Mouse (Mus musculus): ENCODE measurements around the gene Hrc. TPM values are rescaled to one million over a fixed set of nuclear protein-coding genes. Genes with fewer than 3 reads are reported as not detected.

The Hrc gene
- polyA plus RNA-seq, 1 experiment: 6.9 TPM

DNA sequence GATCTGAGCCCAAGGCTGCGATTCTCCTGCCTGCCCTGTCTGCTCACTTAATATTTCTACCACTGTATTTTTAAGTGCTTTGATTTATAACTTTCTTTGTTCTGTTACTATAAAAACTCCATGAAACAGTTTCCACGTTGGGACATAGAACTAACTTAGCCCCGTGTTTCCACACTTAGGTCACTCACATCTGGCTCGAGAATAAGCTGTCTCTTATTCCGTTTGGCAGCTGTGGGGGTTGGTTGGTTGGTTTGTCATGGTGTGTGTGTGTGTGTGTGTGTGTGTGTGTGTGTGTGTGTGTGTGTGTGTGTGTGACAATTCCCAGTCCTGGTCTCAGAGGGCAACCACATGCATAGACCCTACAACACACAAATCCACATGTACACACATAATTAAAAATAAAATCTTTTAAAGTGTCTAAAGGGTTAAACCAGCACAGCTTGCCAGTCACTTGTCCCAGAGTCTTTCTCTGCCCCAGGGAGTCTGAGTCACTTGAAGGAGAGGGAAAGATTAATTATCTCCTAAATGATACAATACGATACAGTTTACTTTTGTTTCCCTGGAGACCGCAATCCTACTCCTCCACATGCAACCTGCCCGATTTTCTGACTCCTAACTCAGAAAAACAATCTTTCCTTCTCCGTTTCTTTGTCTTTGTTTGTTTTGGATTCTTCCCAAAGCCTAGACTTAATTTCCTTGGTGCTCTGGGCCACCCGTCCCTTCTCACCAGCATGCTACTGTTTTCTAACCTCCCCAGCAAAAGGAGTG, 22.2 kb upstream of the Hrc start:
- Histone ChIP-seq H3K4me3 (ENCODE audit: low read depth, low read length) (no peak overlapping the region), H3K36me3 (ENCODE audit: control insufficient read depth, insufficient read depth, low read length, poor library complexity, severe bottlenecking) (0 out of 2 replicates have a peak, but pooled peaks cover 2% of the 10 kb centered on the region), H3K27ac (ENCODE audit: insufficient read depth, low read length) (no peak overlapping the region), H3K4me1 (ENCODE audit: control insufficient read depth, insufficient read depth, low read length) (peaks cover 1% of the 10 kb centered on the region), H3K9ac (ENCODE audit: low read depth, poor library complexity, severe bottlenecking) (no peak overlapping the region), H3K9me3 (replicated peaks; ENCODE audit: control insufficient read depth, insufficient read depth, low read length, poor library complexity, severe bottlenecking) (no peaks in the 10 kb centered on the region), H3K27me3 (ENCODE audit: control insufficient read depth, insufficient read depth, low read length, poor library complexity, severe bottlenecking) (no peaks in the 10 kb centered on the region)
- TF ChIP-seq POLR2A (IDR thresholded peaks at IDR 0.05; ENCODE audit: insufficient read depth, low read length) (no peak), EP300 (IDR thresholded peaks at IDR 0.05; ENCODE audit: insufficient read depth, low read depth, low read length) (no peak), CTCF (IDR thresholded peaks at IDR 0.05; ENCODE audit: low read depth, low read length) (no peak)

DNA sequence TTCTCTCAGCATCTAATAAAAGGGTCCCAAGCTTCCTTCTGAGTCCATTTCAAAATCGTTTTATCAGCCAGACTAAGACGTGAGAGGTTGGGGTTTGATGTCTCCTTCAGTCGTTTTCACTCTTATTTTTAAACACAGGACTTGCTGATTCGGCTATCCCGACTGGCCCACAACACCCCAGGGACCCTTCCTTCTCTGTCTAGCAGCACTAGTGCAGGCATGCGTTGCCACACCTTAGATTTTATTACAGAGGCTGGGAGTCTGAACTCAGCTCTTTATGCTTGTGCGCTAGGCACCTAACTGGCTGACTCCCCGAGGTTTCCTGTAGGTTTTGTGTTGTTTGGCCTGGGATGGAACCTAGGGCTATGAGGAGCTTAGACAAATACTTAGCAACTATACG, 21.6 kb upstream of the Hrc start:
- 0 out of 2 replicates have a peak, but pooled peaks cover 2% of the 10 kb centered on the region for H3K36me3 ChIP-seq (ENCODE audit: control insufficient read depth, insufficient read depth, low read length, poor library complexity, severe bottlenecking)
- TF ChIP-seq EP300 (IDR thresholded peaks at IDR 0.05; ENCODE audit: insufficient read depth, low read depth, low read length) (no peak), POLR2A (IDR thresholded peaks at IDR 0.05; ENCODE audit: insufficient read depth, low read length) (no peak), CTCF (IDR thresholded peaks at IDR 0.05; ENCODE audit: low read depth, low read length) (no peak)
- no peaks in the 10 kb centered on the region for H3K27me3 ChIP-seq (ENCODE audit: control insufficient read depth, insufficient read depth, low read length, poor library complexity, severe bottlenecking)
- peaks cover 1% of the 10 kb centered on the region for H3K4me1 ChIP-seq (ENCODE audit: control insufficient read depth, insufficient read depth, low read length)
- H3K4me3 ChIP-seq (ENCODE audit: low read depth, low read length): no peak overlapping the region
- H3K27ac ChIP-seq (ENCODE audit: insufficient read depth, low read length): no peak overlapping the region
- no peak overlapping the region for H3K9ac ChIP-seq (ENCODE audit: low read depth, poor library complexity, severe bottlenecking)
- H3K9me3 ChIP-seq (replicated peaks; ENCODE audit: control insufficient read depth, insufficient read depth, low read length, poor library complexity, severe bottlenecking): no peaks in the 10 kb centered on the region

DNA sequence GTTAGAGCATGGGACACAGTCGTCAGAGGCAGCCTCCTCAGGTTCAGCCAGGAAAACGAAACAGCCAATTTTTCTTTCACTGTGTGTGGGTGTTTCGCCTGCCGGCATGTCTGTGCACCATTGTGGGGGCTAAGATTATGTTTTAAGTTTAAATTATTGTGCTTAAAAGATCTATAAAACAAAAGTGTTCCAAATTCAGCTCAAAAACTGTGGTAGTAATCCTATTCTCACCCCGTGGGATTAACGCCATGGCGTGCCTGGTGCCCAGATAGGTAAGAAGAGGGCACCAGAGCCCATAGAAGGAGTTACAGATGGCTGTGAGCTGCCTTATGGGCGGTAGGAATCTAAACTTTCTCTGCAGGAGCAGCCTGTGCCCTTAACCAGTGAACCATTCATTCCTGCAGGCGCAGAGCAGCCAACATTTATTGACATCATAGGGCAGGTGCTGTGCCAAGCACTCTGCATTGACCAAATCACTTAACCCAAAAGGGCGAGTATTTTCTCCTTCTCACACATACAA, 19.8 kb upstream of the Hrc start:
- no peak overlapping the region for H3K4me3 ChIP-seq (ENCODE audit: low read depth, low read length)

DNA sequence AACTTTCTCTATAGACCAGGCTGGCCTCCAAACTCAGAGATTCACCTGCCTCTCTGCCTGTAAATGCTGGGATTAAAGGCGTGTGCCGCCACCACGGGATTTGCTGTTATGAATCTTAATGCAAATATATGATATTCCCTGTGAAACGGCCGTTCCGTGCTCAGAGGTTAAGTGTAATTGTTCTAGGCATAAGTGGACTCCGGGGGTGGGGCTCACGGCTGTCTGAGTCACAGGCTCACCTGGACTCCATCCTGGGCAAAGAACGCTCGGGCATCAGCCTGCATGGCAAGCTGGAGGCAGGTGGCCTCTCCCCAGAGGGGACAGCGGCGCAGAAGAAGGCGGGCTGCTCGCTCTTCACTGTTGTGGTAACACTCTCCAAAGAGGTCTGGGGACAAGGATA, 18.6 kb upstream of the Hrc start:
- 0 out of 2 replicates have a peak, but pooled peaks cover 2% of the 10 kb centered on the region for H3K36me3 ChIP-seq (ENCODE audit: control insufficient read depth, insufficient read depth, low read length, poor library complexity, severe bottlenecking)
- H3K9ac ChIP-seq (ENCODE audit: low read depth, poor library complexity, severe bottlenecking): no peak overlapping the region
- no peak overlapping the region for H3K27ac ChIP-seq (ENCODE audit: insufficient read depth, low read length)
- H3K4me1 ChIP-seq (ENCODE audit: control insufficient read depth, insufficient read depth, low read length): peaks cover 1% of the 10 kb centered on the region
- H3K9me3 ChIP-seq (replicated peaks; ENCODE audit: control insufficient read depth, insufficient read depth, low read length, poor library complexity, severe bottlenecking): no peaks in the 10 kb centered on the region
- H3K27me3 ChIP-seq (ENCODE audit: control insufficient read depth, insufficient read depth, low read length, poor library complexity, severe bottlenecking): no peaks in the 10 kb centered on the region
- H3K4me3 ChIP-seq (ENCODE audit: low read depth, low read length): no peak overlapping the region; the same call in 1 of the 2 replicates
- no peak for TF ChIP-seq EP300 (IDR thresholded peaks at IDR 0.05; ENCODE audit: insufficient read depth, low read depth, low read length)

More for the DNA sequence above, 19.8 kb upstream of the Hrc start:
- Histone ChIP-seq H3K27ac (ENCODE audit: insufficient read depth, low read length) (no peak overlapping the region), H3K27me3 (ENCODE audit: control insufficient read depth, insufficient read depth, low read length, poor library complexity, severe bottlenecking) (no peaks in the 10 kb centered on the region), H3K4me1 (ENCODE audit: control insufficient read depth, insufficient read depth, low read length) (peaks cover 1% of the 10 kb centered on the region), H3K9me3 (replicated peaks; ENCODE audit: control insufficient read depth, insufficient read depth, low read length, poor library complexity, severe bottlenecking) (no peaks in the 10 kb centered on the region), H3K36me3 (ENCODE audit: control insufficient read depth, insufficient read depth, low read length, poor library complexity, severe bottlenecking) (0 out of 2 replicates have a peak, but pooled peaks cover 2% of the 10 kb centered on the region), H3K9ac (ENCODE audit: low read depth, poor library complexity, severe bottlenecking) (no peak overlapping the region)
- no peak for TF ChIP-seq CTCF (IDR thresholded peaks at IDR 0.05; ENCODE audit: low read depth, low read length)

DNA sequence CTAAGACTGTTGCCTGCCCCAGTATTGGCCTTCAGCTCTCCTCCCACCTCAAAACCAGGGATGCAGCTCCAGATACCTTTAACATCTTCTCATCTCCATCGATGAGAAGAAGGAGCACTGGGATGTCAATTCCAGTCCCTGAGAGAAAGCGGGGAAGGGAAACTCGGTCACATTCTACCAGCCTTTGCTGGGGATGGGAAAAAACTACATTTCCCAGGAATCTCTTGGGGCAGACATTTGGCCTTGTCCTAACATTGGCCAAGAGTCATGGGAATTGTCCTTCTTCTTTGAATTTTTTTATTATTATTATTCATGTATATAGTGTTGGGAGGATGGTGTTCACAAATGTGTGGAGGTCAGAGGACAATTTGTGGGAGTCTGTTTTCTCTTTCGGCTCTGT, 12.8 kb upstream of the Hrc start:
- H3K36me3 ChIP-seq (ENCODE audit: control insufficient read depth, insufficient read depth, low read length, poor library complexity, severe bottlenecking): no peaks in the 10 kb centered on the region
- no peak for TF ChIP-seq EP300 (IDR thresholded peaks at IDR 0.05; ENCODE audit: insufficient read depth, low read depth, low read length)
- no peak for TF ChIP-seq POLR2A (IDR thresholded peaks at IDR 0.05; ENCODE audit: insufficient read depth, low read length)
- no peak for TF ChIP-seq CTCF (IDR thresholded peaks at IDR 0.05; ENCODE audit: low read depth, low read length)
- no peaks in the 10 kb centered on the region for H3K27me3 ChIP-seq (ENCODE audit: control insufficient read depth, insufficient read depth, low read length, poor library complexity, severe bottlenecking)

DNA sequence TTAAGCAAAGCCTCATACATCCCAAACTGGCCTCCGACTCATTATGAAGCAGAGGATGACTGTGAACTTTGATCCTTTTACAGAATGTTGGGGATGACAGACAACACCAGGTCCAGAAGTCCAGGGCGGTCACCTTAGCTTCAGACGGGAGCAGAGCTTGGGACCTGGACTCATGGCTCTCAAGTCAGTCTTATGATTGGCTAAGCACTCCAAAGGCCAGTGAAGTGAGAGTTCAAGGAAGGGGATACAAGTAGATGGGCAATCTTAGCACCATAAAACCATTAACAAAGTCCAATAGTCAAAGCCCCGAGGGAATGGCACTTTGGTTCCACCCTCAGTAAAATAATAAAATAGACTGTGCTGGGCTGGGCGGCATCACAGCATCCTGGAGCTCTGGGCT, 12.0 kb upstream of the Hrc start:
- TF ChIP-seq POLR2A (IDR thresholded peaks at IDR 0.05; ENCODE audit: insufficient read depth, low read length): no peak
- no peak for TF ChIP-seq EP300 (IDR thresholded peaks at IDR 0.05; ENCODE audit: insufficient read depth, low read depth, low read length)
- TF ChIP-seq CTCF (IDR thresholded peaks at IDR 0.05; ENCODE audit: low read depth, low read length): no peak
- no peaks in the 10 kb centered on the region for H3K36me3 ChIP-seq (ENCODE audit: control insufficient read depth, insufficient read depth, low read length, poor library complexity, severe bottlenecking)
- peaks cover 4% of the 10 kb centered on the region for H3K9me3 ChIP-seq (replicated peaks; ENCODE audit: control insufficient read depth, insufficient read depth, low read length, poor library complexity, severe bottlenecking)
- peaks cover 4% of the 10 kb centered on the region for H3K4me1 ChIP-seq (ENCODE audit: control insufficient read depth, insufficient read depth, low read length)
- H3K9ac ChIP-seq (ENCODE audit: low read depth, poor library complexity, severe bottlenecking): no peak overlapping the region
- no peaks in the 10 kb centered on the region for H3K27me3 ChIP-seq (ENCODE audit: control insufficient read depth, insufficient read depth, low read length, poor library complexity, severe bottlenecking)
- H3K27ac ChIP-seq (ENCODE audit: insufficient read depth, low read length): no peak overlapping the region
- H3K4me3 ChIP-seq (ENCODE audit: low read depth, low read length): no peak overlapping the region

More for the DNA sequence above, 12.8 kb upstream of the Hrc start:
- H3K27ac ChIP-seq (ENCODE audit: insufficient read depth, low read length): no peak overlapping the region
- H3K4me3 ChIP-seq (ENCODE audit: low read depth, low read length): no peak overlapping the region
- peaks cover 4% of the 10 kb centered on the region for H3K9me3 ChIP-seq (replicated peaks; ENCODE audit: control insufficient read depth, insufficient read depth, low read length, poor library complexity, severe bottlenecking)
- no peak overlapping the region for H3K9ac ChIP-seq (ENCODE audit: low read depth, poor library complexity, severe bottlenecking)
- H3K4me1 ChIP-seq (ENCODE audit: control insufficient read depth, insufficient read depth, low read length): peaks cover 4% of the 10 kb centered on the region

All from ES-Bruce4 (cell line).